Mouse (Mus musculus): ENCODE data around the gene Mfap5. TPM values are rescaled to one million over a fixed set of nuclear protein-coding genes. Genes with fewer than 3 reads are reported as not detected.

Gene Mfap5
- not detected for polyA plus RNA-seq (2017; shearing (Covaris generic))

DNA sequence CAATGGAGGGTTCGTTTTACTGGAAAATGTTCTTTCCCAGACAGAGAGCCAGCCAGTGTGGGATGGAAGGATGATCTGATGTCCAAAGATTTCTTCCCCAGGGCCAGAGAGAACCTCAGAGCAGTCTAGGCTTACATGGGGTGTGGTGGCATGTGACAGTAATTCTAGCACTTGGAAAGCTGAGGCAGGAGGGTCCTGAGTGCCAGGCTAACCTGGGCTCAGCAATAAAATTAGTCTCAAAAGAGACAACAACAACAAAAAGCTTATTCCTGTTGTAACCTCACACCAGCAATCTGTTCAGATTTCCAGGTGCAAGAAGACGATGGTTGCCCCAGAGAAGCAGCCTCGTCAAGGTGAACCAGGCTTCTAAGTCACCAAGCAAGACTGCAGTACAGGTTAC is at the start of gene Mfap5:
Gene Mfap5 (plus strand): TSS at position 301 of the 400 bp plus-strand sequence.

DNA sequence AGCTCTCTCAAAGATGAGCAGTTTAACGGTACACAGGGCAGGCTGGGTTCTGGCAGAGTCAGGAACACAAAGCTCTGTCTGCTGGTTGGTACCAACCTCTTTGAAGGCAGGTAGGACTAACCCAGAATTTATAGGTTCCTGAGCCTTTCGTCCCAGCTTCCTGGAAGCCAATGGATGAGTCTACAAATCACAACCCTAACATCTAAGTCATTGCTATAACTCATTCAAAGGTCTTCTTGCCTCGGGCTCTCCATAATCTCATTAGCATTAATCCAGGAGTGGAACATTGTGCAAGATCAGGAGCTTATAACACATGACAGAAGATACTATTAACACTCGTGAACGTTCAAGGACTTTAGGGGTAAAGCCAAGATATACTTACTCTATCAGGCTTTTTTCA is 7.0 kb upstream of the Mfap5 start, which contains the start of gene Rimklb:
Gene Rimklb (minus strand): TSS at position 101 of the 400 bp plus-strand sequence.

DNA sequence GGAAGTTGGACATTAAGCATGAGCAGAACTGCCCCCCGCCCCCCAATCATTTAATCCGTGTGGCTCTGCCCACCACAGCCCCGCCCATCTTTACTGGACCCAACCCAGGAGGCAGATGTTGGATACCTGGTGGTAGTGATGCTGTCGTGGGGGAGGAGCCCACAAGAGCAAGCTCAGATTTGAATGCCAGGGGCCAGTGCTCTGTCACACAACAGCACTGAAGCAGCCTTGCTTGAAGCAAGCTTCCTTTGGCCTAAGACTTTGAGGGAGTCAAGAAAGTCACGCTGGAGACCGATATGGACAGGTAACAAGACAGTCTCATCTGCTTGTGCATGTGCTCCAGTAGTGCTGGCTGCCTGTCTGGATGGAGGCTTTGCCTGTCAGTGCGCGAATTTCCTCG is 48.0 kb downstream of the Mfap5 start, which contains the start of gene Aicda:
Gene Aicda (plus strand): TSS at position 196 of the 400 bp plus-strand sequence.

Other genes with a start within 250 kb of the Mfap5 start
- gene Klrg1, start 223.0 kb upstream of the Mfap5 start, polyA plus RNA-seq (2017; shearing (Covaris generic)), result 144 TPM
- 303 TPM for gene M6pr, start 197.1 kb upstream of the Mfap5 start, polyA plus RNA-seq (2017; shearing (Covaris generic))
- 7.4 TPM for gene Phc1, start 165.3 kb upstream of the Mfap5 start, polyA plus RNA-seq (2017; shearing (Covaris generic))
- not detected for gene Rimklb, start 7.1 kb upstream of the Mfap5 start, polyA plus RNA-seq (2017; shearing (Covaris generic))
- 0.94 TPM for gene Aicda, start 48.0 kb downstream of the Mfap5 start, polyA plus RNA-seq (2017; shearing (Covaris generic))
- gene Apobec1, start 96.6 kb downstream of the Mfap5 start, polyA plus RNA-seq (2017; shearing (Covaris generic)), result 28.2 TPM
- 0.21 TPM for gene Gdf3, start 104.2 kb downstream of the Mfap5 start, polyA plus RNA-seq (2017; shearing (Covaris generic))
- gene Dppa3, start 120.6 kb downstream of the Mfap5 start, polyA plus RNA-seq (2017; shearing (Covaris generic)), result not detected
- not detected for gene Nanog, start 201.6 kb downstream of the Mfap5 start, polyA plus RNA-seq (2017; shearing (Covaris generic))

All from activated CD4-positive, CD25-positive, alpha-beta regulatory T cell, adult 9 weeks (primary cell).